Mouse (Mus musculus): ENCODE results near the gene Fbxo36.

GRCm38 (mm10) chr1:84795335-84795734, 44.3 kb upstream of the Fbxo36 start:
- TF ChIP-seq EP300 (optimal IDR thresholded peaks at IDR 0.05) = no peak
- TF ChIP-seq CTCF (IDR thresholded peaks at IDR 0.05; ENCODE audit: low read depth) = no peak
